In genomic region chr7:89380935-89381705, GRCm38 (mm10) we compare ENCODE assay signal across 13 mouse cellular contexts. TPM values are rescaled to one million over a fixed set of nuclear protein-coding genes. Genes with fewer than 3 reads are reported as not detected.
DNase-seq lines count a peak whose midpoint lies in the region; ATAC-seq and TF ChIP-seq lines count a peak whose summit lies in the region.
"Had no signal": no experiment of that assay in that cellular context is flagged by ENCODE, and none has a peak within 500 bp of the region (broad histone marks: within the 10 kb centered on the region; RNA-seq: fewer than 3 reads in every experiment).

No protein-coding gene starts in this region.

- no peak for DNase-seq in heart, postnatal 10 days
- no peak for DNase-seq in liver, postnatal 0 days
- DNase-seq in liver, embryonic 11.5 days (ENCODE audit: low spot score), result no peak
- no peak for DNase-seq in ovary, postnatal 36 days (ENCODE audit: low spot score)
- DNase-seq in frontal cortex, postnatal 25 days (ENCODE audit: low spot score in 2 of 2), result no peak
- DNase-seq: cerebellum, postnatal 25 days; right cerebral cortex, postnatal 25 days had no signal

- no peak overlapping the region for H3K9ac ChIP-seq in heart, embryonic 15.5 days
- H3K9ac ChIP-seq in liver, postnatal 0 days (replicated peaks), result no peak overlapping the region
- no peak overlapping the region for H3K9ac ChIP-seq in liver, embryonic 11.5 days (ENCODE audit: low read depth, low read length)
- H3K9ac ChIP-seq: liver, embryonic 14.5 days; midbrain, embryonic 13.5 days; neural tube, embryonic 13.5 days had no signal

- no peak overlapping the region for H3ac ChIP-seq in myocyte (ENCODE audit: control insufficient read depth, insufficient read length)

- no peak for TF ChIP-seq EP300 in liver, postnatal 0 days (IDR thresholded peaks at IDR 0.05; ENCODE audit: low read depth)

- no peak for TF ChIP-seq CTCF in liver, postnatal 0 days (IDR thresholded peaks at IDR 0.05; ENCODE audit: low read depth)
- TF ChIP-seq CTCF in embryonic fibroblast, embryonic 13.5 days (IDR thresholded peaks at IDR 0.05; ENCODE audit: borderline replicate concordance, insufficient read depth, low read length), result no peak

- 49% methylated on average over 7 of the region's 7 CpGs for WGBS in heart, embryonic 15.5 days
- WGBS in liver, postnatal 0 days (ENCODE audit: insufficient replicate concordance), result 36% methylated on average over 7 of the region's 7 CpGs
- WGBS in liver, embryonic 11.5 days, result 51% methylated on average over 7 of the region's 7 CpGs

- H3K4me3 ChIP-seq in heart, embryonic 15.5 days, result no peak overlapping the region
- no peak overlapping the region for H3K4me3 ChIP-seq in liver, postnatal 0 days (ENCODE audit: low read depth, low read length)
- no peak overlapping the region for H3K4me3 ChIP-seq in liver, embryonic 11.5 days (ENCODE audit: low read depth, low read length)
- no peak overlapping the region for H3K4me3 ChIP-seq in embryonic fibroblast, embryonic 13.5 days (ENCODE audit: insufficient read depth, low read length)
- H3K4me3 ChIP-seq in myocyte, result no peak overlapping the region
- H3K4me3 ChIP-seq: midbrain, embryonic 13.5 days; neural tube, embryonic 13.5 days had no signal

- no peak for TF ChIP-seq POLR2A in embryonic fibroblast, embryonic 13.5 days (IDR thresholded peaks at IDR 0.05; ENCODE audit: low read depth, low read length)
- no peak for TF ChIP-seq POLR2A in myocyte (IDR thresholded peaks at IDR 0.05; ENCODE audit: insufficient read length, low read depth)

- ATAC-seq in heart, embryonic 15.5 days (replicated peaks; ENCODE audit: insufficient number of reproducible peaks, insufficient read depth, low FRiP score, low read depth), result no peak
- no peak for ATAC-seq in liver, postnatal 0 days
- no peak for ATAC-seq in liver, embryonic 11.5 days (replicated peaks; ENCODE audit: low FRiP score)
- ATAC-seq: midbrain, embryonic 13.5 days had no signal

- intact Hi-C loops in heart, postnatal 10 days (cut with DNase I), result no loop called here

- no peaks in the 10 kb centered on the region for H3K27me3 ChIP-seq in heart, embryonic 15.5 days
- no peaks in the 10 kb centered on the region for H3K27me3 ChIP-seq in liver, postnatal 0 days (ENCODE audit: insufficient read depth, low read length)
- no peaks in the 10 kb centered on the region for H3K27me3 ChIP-seq in liver, embryonic 11.5 days (replicated peaks; ENCODE audit: control insufficient read depth, insufficient read depth, low read length)
- no peaks in the 10 kb centered on the region for H3K27me3 ChIP-seq in myocyte (ENCODE audit: control insufficient read depth, insufficient read depth, insufficient read length)
- H3K27me3 ChIP-seq: midbrain, embryonic 13.5 days; neural tube, embryonic 13.5 days had no signal

- no peaks in the 10 kb centered on the region for H3K79me2 ChIP-seq in myocyte (ENCODE audit: control insufficient read depth, insufficient read depth)

- H3K36me3 ChIP-seq in heart, embryonic 15.5 days, result no peaks in the 10 kb centered on the region
- H3K36me3 ChIP-seq in liver, postnatal 0 days (replicated peaks; ENCODE audit: insufficient read depth, low read length), result no peaks in the 10 kb centered on the region
- H3K36me3 ChIP-seq in liver, embryonic 11.5 days (ENCODE audit: control insufficient read depth, insufficient read depth, low read length), result no peaks in the 10 kb centered on the region
- no peaks in the 10 kb centered on the region for H3K36me3 ChIP-seq in myocyte (ENCODE audit: control insufficient read depth, insufficient read depth)
- H3K36me3 ChIP-seq: midbrain, embryonic 13.5 days; neural tube, embryonic 13.5 days had no signal

- H3K4me1 ChIP-seq in heart, embryonic 15.5 days (replicated peaks), result peaks cover 6% of the 10 kb centered on the region; the same call in 1 of the 2 replicates
- no peaks in the 10 kb centered on the region for H3K4me1 ChIP-seq in liver, postnatal 0 days (ENCODE audit: insufficient read depth)
- no peaks in the 10 kb centered on the region for H3K4me1 ChIP-seq in liver, embryonic 11.5 days (replicated peaks; ENCODE audit: control insufficient read depth, insufficient read depth, low read length)
- H3K4me1 ChIP-seq in embryonic fibroblast, embryonic 13.5 days (ENCODE audit: control insufficient read depth, insufficient read depth, low read length), result no peaks in the 10 kb centered on the region; the same call in 1 of the 2 replicates

- H3K27ac ChIP-seq in heart, embryonic 15.5 days, result peak overlapping the region; percentile 37
- 0 out of 2 replicates have a peak overlapping the region, but pooled peaks have one; percentile 13 for H3K27ac ChIP-seq in liver, postnatal 0 days (ENCODE audit: low read depth)
- no peak overlapping the region for H3K27ac ChIP-seq in liver, embryonic 11.5 days (ENCODE audit: low read depth, low read length)
- H3K27ac ChIP-seq in embryonic fibroblast, embryonic 13.5 days (ENCODE audit: insufficient read depth, low read length), result 0 out of 2 replicates have a peak overlapping the region, but pooled peaks have one; percentile 23
- H3K27ac ChIP-seq: liver, embryonic 14.5 days; midbrain, embryonic 13.5 days; neural tube, embryonic 13.5 days had no signal

- no peaks in the 10 kb centered on the region for H3K9me3 ChIP-seq in heart, embryonic 15.5 days (replicated peaks)
- H3K9me3 ChIP-seq in liver, postnatal 0 days (ENCODE audit: low read length), result no peaks in the 10 kb centered on the region
- no peaks in the 10 kb centered on the region for H3K9me3 ChIP-seq in liver, embryonic 11.5 days (ENCODE audit: control insufficient read depth, low read length)
- H3K9me3 ChIP-seq: midbrain, embryonic 13.5 days; neural tube, embryonic 13.5 days had no signal

- no peak overlapping the region for H3K4me2 ChIP-seq in heart, embryonic 15.5 days
- no peak overlapping the region for H3K4me2 ChIP-seq in liver, postnatal 0 days (ENCODE audit: low read depth, low read length)
- H3K4me2 ChIP-seq in liver, embryonic 11.5 days, result no peak overlapping the region
- peak overlapping the region; percentile 49 for H3K4me2 ChIP-seq in myocyte (ENCODE audit: low read depth)
- H3K4me2 ChIP-seq: midbrain, embryonic 13.5 days; neural tube, embryonic 13.5 days had no signal

TF ChIP-seq in myocyte, 11 proteins besides CTCF, POLR2A, EP300 and RAD21:
- TF ChIP-seq TCF3 (IDR thresholded peaks at IDR 0.05; ENCODE audit: insufficient read length, low read depth), result no peak
- no peak for TF ChIP-seq E2F4 (IDR thresholded peaks at IDR 0.05; ENCODE audit: insufficient read depth)
- TF ChIP-seq MYOG (IDR thresholded peaks at IDR 0.05; ENCODE audit: control insufficient read depth in 1 of 3, insufficient read depth in 1 of 3, insufficient read length in 2 of 3, low read depth in 2 of 3), result no peak
- no peak for TF ChIP-seq MAX (IDR thresholded peaks at IDR 0.05; ENCODE audit: low read depth)
- TF ChIP-seq MYOD1 (IDR thresholded peaks at IDR 0.05; ENCODE audit: control insufficient read depth in 1 of 3, insufficient read length in 2 of 3, low read depth in 2 of 3), result no peak
- no peak for TF ChIP-seq USF1 (IDR thresholded peaks at IDR 0.05; ENCODE audit: low read depth)
- TF ChIP-seq SRF (IDR thresholded peaks at IDR 0.05; ENCODE audit: control insufficient read depth, insufficient read length, low read depth), result no peak
- no peak for TF ChIP-seq TCF12 (IDR thresholded peaks at IDR 0.05; ENCODE audit: insufficient read depth, poor library complexity, severe bottlenecking)
- no peak for TF ChIP-seq POLR2AphosphoS2 (IDR thresholded peaks at IDR 0.05; ENCODE audit: insufficient read length, low read depth)

RNA-seq across cellular contexts. Expression of gene Tmem135, which starts 22.9 kb away (rescaled TPM):
- 25.8 and 26.1 TPM in 2 replicates for polyA plus RNA-seq in heart, embryonic 15.5 days (2015; fragmentation: Nextera tagmentation; extraction: Ambion mirVana)
- 10 to 100 TPM; 54.0 to 60.8 TPM for total RNA-seq in heart, postnatal 10 days (2021)
- polyA plus RNA-seq in liver, postnatal 0 days (2015; fragmentation: Nextera tagmentation; extraction: Ambion mirVana), result 31.7 and 32.4 TPM in 2 replicates
- 27.0 and 28.9 TPM in 2 replicates for polyA plus RNA-seq in liver, embryonic 11.5 days (2014; fragmentation: Nextera tagmentation; extraction: Ambion mirVana)
- polyA plus RNA-seq in embryonic fibroblast, embryonic 13.5 days (2011; ENCODE audit: insufficient read length, low read depth, missing spikeins), result 22.5 and 22.6 TPM in 2 replicates
- 13.1 TPM for polyA plus RNA-seq in myocyte (2012; fragmentation: generic; extraction: Trizol)

RNA-seq across cellular contexts. Expression of gene Fzd4, which starts 23.0 kb away (rescaled TPM):
- 9.3 and 10.0 TPM in 2 replicates for polyA plus RNA-seq in heart, embryonic 15.5 days (2015; fragmentation: Nextera tagmentation; extraction: Ambion mirVana)
- 10 to 100 TPM; 46.3 to 49.3 TPM for total RNA-seq in heart, postnatal 10 days (2021)
- 4.5 and 4.7 TPM in 2 replicates for polyA plus RNA-seq in liver, postnatal 0 days (2015; fragmentation: Nextera tagmentation; extraction: Ambion mirVana)
- 7.8 and 8.3 TPM in 2 replicates for polyA plus RNA-seq in liver, embryonic 11.5 days (2014; fragmentation: Nextera tagmentation; extraction: Ambion mirVana)
- polyA plus RNA-seq in embryonic fibroblast, embryonic 13.5 days (2011; ENCODE audit: insufficient read length, low read depth, missing spikeins), result 5.1 and 9.5 TPM in 2 replicates
- 5.0 TPM for polyA plus RNA-seq in myocyte (2012; fragmentation: generic; extraction: Trizol)
